Mouse (Mus musculus) ES-E14 (cell line): ENCODE results near the gene Bcas3.

Experiments
- CHD2 ChIP-seq: IDR thresholded peaks from 2 replicates; pipeline ENCODE4 v1.6.1; 2014; ENCODE audit warnings: mild to moderate bottlenecking, low read depth, low read length, inconsistent platforms
- HCFC1 ChIP-seq: IDR thresholded peaks from 2 replicates; pipeline ENCODE4 v1.6.1; 2012; ENCODE audit warnings: low read length, inconsistent platforms, borderline replicate concordance; ENCODE audit not compliant: insufficient read depth
- MAFK ChIP-seq: IDR thresholded peaks from 2 replicates; pipeline ENCODE4 v1.6.1; 2014; ENCODE audit warnings: mild to moderate bottlenecking, low read depth, low read length, inconsistent platforms; ENCODE audit not compliant: insufficient read depth
- ZC3H11A ChIP-seq: IDR thresholded peaks from 2 replicates; pipeline ENCODE4 v1.6.1; 2012; ENCODE audit warnings: low read depth, mild to moderate bottlenecking, inconsistent platforms, low read length, borderline replicate concordance
- ZNF384 ChIP-seq: IDR thresholded peaks from 2 replicates; pipeline ENCODE4 v1.6.1; 2012; ENCODE audit warnings: low read depth, low read length, inconsistent platforms

GRCm38 (mm10) chr11:85755503-85756044 lies 402.6 kb downstream of the Bcas3 start:
- TF ChIP-seq ZNF384, result no peak
- no peak for TF ChIP-seq MAFK
- no peak for TF ChIP-seq CHD2
- TF ChIP-seq ZC3H11A, result no peak
- TF ChIP-seq HCFC1, result no peak
